Mouse (Mus musculus) urinary bladder, adult 18-20 months (tissue): Measurements from ENCODE around the gene Osbpl10.
"Not testable (repeated sequence)": the region's sequence is repeated elsewhere in the genome, so short reads cannot be mapped to it uniquely, and the experiment has no call there.

Experiments
- DNase-seq, 2 experiments: peaks; one replicate each; pipeline ENCODE4 v3.0.0; 2022; ENCODE audit warnings: low spot score in 2 of 2, mixed read lengths in 2 of 2

Gene Osbpl10

DNA sequence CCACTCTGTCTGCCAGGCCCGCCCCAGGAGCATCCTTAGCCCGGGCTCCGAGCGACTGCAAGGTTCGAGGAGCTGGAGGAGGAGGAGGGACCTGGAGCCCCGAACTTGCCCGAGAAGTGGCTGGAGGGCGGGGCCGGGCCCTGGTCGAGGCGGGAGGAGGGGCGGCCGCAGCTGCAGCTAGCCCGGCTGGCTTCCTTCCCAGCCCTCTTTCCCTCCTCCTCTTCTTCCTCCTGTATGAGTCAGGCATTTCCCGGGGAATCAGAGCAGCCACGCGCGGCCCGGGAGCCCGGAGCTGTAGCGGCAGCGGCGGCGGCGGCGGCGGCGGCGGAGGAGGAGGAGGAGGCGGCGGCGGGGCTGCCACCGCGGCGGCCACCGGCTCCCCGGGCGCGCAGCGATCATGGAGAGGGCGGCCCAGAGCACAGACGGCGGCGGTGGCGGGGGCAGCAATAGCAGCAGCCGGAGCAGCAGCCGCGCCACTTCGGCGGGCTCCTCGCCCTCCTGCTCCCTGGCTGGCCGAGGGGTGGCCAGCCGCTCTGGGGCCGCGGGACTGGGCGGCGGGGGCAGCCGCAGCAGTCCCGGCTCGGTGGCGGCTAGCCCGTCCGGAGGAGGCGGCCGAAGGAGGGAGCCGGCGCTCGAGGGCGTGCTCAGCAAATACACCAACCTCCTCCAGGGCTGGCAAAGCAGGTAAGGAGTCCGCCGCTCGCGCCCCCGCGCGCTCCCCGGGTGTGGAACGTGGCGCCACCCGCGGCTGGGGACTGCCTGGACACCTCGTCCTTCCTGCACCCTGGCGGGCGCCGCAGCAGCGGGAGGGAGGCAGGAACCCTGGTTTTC lies at the start of gene Osbpl10:
TSS of gene Osbpl10 (plus strand) at position 289 of the 831 bp plus-strand sequence.
- DNase-seq, result peak; percentile 56 to 72

DNA sequence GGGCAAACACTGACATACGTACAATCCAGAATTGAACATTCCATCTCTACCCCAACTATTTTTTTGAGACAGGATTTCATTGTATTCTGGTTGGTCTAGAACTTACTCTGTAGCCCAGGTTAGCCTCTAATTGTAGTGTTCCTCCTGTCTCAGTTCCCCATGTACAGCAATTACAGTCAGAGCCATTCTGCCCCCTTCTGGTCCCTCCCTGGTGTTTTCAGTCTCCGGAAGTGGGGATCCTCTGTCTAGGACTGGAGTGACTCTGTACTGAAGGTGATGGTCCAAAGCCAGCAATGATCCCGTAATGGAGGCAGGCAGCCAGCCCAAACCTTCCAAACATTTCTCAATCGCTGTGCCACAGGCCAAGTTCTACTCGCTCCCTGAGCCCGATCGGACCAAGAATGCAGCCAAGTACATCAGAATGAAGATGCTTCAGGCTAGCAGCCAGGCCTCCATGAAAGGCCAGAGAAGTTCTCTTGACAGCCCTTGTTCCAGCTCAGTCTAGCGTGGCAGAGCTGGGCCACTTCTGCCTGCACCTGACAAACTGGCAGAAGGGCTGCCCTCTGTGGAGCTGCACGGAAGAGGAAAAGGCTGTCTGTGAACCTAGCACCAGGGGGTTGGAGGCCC lies 47.8 kb upstream of the Osbpl10 start:
- peak in 1 of 2 experiments; percentile 79 for DNase-seq

DNA sequence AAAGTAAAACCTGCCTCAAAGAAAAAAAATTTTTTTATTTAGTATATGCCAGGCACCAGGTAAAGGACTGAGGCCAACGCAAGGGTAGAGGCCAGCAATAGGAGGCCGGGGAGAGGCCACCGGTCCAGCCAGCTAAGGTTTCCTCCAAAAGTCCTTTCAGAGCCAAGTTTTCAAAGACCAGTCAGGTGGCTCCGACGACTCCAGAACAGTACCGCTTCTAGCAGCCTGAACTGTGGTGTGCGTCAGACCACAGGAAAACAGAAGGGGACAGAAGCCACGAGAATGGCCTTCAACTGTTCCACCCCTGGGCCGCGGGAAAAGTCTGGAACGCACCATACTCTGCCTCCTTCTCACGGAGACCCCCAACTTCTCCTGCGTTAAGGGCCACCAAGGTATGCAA lies 45.8 kb upstream of the Osbpl10 start:
- DNase-seq, result no peak

DNA sequence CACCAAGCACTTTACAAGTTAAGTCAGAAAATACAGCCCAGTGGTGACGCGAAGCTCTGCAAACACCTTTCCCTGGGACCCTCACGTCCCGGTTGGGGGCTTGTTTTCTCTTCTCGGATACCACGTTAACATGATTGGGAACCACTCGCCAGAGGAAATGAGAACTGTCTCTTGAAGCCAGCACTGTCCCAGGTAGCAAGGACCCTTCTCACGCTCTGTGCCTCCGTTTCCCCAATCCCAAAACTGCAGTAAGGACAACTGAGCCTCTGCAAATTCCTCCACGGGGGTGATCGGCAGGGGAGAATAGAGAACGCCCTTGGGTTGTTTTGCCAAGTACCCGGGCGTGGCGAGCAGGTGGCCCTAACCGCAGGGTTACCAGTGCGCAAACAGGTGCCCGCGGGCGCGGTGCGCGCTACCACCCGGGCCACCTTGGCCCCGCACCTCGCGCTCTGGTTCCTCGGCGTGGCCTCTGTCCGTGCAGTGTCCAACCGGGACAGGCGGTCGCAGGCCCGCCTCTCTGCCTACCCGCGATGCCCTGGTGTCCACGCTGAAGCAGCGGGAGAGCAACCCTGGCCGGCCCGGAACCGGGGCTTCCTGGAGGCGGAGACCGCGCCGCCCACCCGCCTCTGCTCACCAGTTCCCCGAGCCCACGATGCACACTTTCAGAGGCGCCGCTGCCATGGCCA lies 45.2 kb upstream of the Osbpl10 start:
- DNase-seq, result peak in 1 of 2 experiments; percentile 16

GRCm38 (mm10) chr9:114933723-114934171 lies 44.6 kb upstream of the Osbpl10 start, which contains the start of gene Gpd1l:
TSS of gene Gpd1l (minus strand) at chr9:114933987.
- DNase-seq, result peak; percentile 95 to 98

GRCm38 (mm10) chr9:114934231-114934630 lies 44.1 kb upstream of the Osbpl10 start:
- no peak for DNase-seq

DNA sequence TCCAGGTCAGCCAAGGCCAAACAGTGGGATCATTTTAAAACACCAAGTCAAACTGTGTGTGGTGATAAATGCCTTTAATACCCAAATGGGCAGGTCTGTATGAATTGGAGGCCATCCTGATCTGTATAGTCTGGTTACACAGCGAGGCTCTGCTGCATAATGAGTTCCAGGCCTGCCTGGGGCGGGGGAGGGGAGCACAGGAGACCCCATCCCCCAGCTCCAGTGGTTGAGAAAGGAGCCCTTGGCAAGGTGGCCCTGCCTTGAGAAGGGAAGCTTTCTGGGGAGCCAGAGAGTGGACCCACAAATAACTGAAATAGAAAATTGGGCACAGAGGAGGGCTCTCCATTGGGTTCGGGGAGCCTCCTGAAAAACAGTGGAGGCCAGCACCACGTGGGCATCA lies 43.0 kb upstream of the Osbpl10 start:
- no peak for DNase-seq

- no peak for DNase-seq
Measured at GRCm38 (mm10) chr9:114936687-114937086, 41.7 kb upstream of the Osbpl10 start.

GRCm38 (mm10) chr9:114944642-114945041 lies 33.7 kb upstream of the Osbpl10 start:
- no peak for DNase-seq

- DNase-seq, result no peak
Measured at GRCm38 (mm10) chr9:114945576-114945975, 32.8 kb upstream of the Osbpl10 start.

DNA sequence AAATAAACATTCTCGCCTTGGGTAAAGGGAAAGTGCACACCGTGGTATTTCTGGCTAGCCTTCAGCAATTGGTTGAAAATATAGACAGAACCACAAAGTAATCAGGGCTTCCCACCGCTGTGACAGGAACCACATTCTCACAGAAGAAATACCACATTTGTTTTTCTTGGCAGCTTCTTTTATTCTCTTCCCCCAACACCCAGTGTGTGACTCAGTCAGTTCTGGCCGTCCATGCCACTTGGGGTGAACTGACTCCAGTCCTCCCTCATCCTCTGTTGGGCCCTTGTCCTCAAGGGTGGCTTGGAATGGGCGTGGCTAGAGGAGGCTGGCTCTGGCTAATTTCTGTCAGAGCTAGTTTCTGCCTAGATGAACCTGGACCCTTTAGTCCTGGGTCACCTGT lies 30.0 kb upstream of the Osbpl10 start:
- peak in 1 of 2 experiments; percentile 30 for DNase-seq

GRCm38 (mm10) chr9:114952866-114953265 lies 25.5 kb upstream of the Osbpl10 start:
- no peak for DNase-seq

DNA sequence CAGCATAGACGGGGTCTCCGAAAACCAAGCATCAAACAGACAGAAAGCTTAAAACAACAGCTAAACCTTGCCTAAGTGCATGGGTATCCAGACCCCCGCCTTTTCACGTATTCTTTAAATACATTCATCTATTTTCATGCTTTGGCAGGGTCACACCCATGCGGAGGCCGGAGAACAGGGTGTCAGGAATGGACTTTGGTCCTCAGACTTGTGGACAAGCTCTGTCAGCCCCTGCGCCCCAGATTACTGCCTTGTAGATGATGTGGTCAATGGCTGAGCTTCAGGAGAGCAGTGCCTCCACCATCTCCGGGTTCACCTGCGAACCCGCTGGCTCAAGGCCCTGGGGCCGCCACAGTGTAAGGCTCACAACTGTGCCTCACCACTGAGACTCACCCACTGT lies 23.0 kb upstream of the Osbpl10 start:
- DNase-seq, result no peak

DNA sequence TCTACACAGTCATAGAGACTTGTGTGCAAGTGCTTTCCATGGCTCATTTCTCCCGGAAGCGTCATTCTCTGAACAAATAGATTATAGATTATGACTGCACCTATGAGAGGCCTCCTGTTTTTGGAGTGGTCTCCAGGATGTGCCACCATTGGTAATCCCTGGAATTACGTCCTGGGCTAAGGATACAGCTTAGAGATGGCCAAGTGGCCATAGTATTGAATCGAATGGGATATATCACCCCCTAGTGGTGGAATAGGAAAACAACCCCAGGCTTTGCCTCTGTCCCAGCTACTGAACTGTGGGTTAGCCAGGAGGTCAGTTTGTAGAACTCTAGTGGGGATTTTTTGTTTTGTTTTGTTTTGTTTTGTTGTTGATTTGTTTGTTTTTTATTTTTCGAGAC lies 21.4 kb upstream of the Osbpl10 start:
- no peak for DNase-seq

DNA sequence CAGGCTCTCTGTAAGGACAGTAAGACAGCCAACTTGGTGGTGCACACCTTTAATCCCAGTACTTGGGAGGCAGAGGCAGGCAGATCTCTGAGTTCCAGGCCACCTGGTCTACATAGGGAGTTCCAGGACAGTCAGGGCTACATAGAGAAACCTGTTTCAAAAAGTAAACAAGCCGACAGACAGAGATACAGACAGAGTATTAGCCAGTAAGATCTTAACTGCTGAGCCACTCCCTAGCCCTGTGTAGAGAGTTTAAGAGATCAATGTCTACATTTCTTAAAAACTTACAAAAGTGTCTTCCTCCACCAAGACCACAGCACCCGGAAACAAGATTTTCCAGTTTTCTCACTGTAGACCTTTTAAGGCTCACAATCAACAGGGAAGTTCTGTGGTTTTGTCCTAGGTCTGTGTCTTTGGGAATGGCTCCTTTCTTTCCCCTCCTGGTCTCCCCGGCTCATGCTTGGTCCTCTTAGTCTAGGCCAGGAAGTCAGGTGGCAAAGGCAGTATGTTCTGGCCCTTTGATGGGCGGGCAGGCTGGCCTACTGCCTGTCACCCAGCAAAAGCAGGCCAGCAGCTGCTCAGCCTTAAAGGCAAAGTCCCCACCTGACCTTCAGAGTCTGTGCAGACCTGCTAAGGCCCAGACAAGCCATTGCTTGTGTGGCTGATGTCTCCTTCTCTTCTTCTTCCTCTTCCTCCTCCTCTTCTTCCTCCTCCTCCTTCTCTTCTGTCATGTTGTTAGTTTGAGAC lies 18.2 kb upstream of the Osbpl10 start:
- no peak for DNase-seq

DNA sequence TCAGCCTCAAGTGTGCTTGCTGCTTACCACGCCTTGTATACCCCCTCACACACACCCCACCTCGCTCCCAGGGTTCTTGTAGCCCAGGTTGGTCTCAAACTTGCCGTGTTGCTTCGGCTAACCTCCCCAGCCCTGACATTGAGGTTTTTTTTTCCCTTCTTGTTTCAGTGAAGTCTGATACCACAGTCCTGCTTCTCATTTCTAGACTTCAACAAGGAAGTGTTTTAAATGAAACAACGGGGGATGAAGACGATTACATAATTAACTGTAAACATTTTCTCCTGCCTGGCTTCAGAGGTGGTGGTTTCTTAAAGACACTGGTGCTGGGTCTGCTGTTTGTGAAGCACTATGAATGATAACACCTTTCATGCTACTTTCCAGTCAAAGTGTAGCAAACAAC lies 17.5 kb upstream of the Osbpl10 start:
- DNase-seq, result no peak

DNA sequence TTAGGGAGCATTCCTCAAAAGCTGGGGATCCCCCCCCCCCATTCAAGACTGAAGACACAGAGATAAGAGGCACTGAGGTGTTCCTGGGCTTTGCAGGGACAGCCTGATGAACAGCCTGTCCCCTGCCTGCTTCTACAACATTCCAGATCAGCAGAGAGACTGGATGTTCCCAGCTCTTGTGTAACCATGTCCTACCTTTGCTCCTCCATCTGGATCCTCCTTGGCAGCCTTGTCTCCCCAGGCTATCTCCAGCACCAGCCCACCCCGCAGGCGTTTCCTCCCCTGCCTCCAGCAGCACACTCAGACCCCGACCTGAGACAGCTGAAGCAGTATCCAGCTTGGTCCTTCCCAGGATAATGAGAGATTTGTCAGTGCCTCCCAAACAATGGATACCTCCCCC lies 14.3 kb upstream of the Osbpl10 start:
- DNase-seq, result no peak

GRCm38 (mm10) chr9:114966286-114966685 lies 12.1 kb upstream of the Osbpl10 start:
- not testable (repeated sequence) for DNase-seq

DNA sequence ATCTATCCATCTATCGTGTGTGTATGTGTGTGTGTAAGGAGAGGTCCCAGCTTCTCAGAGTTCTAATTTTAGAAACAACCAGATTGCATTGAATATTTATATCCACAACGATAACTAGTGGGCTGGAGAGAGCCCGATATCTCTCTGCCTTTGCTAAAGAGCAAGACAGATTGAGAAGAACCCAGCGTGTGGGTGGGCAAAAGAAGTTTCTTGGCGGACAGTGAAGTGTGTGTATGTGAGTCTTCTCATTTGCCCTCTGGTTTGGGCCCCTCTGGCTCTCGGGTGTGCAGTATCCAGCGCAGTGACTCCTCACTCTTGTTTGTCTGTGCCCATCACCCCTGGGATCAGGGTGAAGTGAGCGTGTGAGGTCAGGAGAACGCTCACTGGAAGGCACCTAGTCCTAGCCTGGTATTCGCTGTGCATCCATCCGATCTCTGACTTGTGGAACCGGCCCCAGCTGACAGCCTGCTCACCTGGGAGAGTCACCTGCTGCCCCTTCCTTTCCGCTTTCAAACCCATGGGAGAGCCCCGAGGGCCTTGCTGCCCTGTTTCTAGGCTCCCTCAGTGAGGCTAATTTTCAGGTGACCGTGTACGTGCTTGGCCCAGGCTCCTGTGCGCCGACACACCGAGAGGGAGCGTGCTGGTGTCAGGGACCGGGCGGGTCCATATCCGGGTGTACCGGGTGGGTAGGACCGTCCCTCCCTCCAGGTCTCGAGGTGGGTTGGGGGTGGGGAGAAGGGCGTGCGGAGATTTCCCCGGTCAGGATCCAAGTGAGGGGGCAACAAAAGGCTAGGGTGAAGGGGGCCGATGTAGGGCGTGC lies 698 bp upstream of the Osbpl10 start:
- DNase-seq, result peak in 1 of 2 experiments; percentile 32

DNA sequence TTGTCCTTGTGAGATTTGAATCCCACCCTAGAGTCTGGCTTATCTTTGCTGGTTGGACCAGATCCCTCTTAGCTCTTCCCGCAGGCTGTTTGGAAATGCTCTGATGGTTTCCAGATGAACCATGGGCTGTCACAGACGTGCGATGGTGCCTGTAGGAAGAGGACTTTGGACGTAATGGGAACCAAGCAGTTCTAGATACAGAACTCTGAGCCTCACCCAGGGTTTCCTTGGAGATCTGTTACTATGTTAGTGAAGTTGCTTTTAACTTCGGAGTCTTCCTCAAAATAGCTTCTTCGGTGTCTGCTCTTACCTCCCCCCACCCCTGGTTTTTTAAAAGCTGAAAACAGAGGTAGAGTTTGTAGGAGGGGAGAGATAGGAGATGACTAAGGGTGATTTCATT lies 1.6 kb downstream of the Osbpl10 start:
- no peak for DNase-seq
